Mouse (Mus musculus): ENCODE data around the gene Fam160b1. TPM values are rescaled to one million over a fixed set of nuclear protein-coding genes. Genes with fewer than 3 reads are reported as not detected.
A peak's percentile ranks its signal among the peaks of the same experiment; 100 is the strongest.

Fam160b1 gene
- polyA plus RNA-seq (2017; shearing (Covaris generic)) = 1 to 10 TPM; 8.1 to 8.7 TPM

GRCm38 (mm10) chr19:57360341-57361130, at the start of gene Fam160b1:
TSS of gene Fam160b1 (plus strand) at chr19:57360680.
- ATAC-seq = peak; percentile 63

- ATAC-seq = no peak
Observed at GRCm38 (mm10) chr19:57313226-57313625, 47.3 kb upstream of the Fam160b1 start.

- no peak for ATAC-seq
Observed at GRCm38 (mm10) chr19:57313891-57314345, 46.6 kb upstream of the Fam160b1 start.

GRCm38 (mm10) chr19:57314346-57315012, 46.0 kb upstream of the Fam160b1 start, which contains the start of gene Ablim1:
TSS of gene Ablim1 (minus strand) at chr19:57314919.
- ATAC-seq = no peak

GRCm38 (mm10) chr19:57315013-57315565, 45.4 kb upstream of the Fam160b1 start:
- no peak for ATAC-seq

GRCm38 (mm10) chr19:57316597-57316996, 43.9 kb upstream of the Fam160b1 start:
- no peak for ATAC-seq

- no peak for ATAC-seq
Observed at GRCm38 (mm10) chr19:57320656-57321382, 39.7 kb upstream of the Fam160b1 start.

GRCm38 (mm10) chr19:57321839-57322238, 38.6 kb upstream of the Fam160b1 start:
- no peak for ATAC-seq

GRCm38 (mm10) chr19:57322491-57322890, 38.0 kb upstream of the Fam160b1 start:
- no peak for ATAC-seq

GRCm38 (mm10) chr19:57323087-57323486, 37.4 kb upstream of the Fam160b1 start:
- no peak for ATAC-seq

- no peak for ATAC-seq
Observed at GRCm38 (mm10) chr19:57325748-57326300, 34.7 kb upstream of the Fam160b1 start.

GRCm38 (mm10) chr19:57327679-57328078, 32.8 kb upstream of the Fam160b1 start:
- peak; percentile 39 for ATAC-seq

- ATAC-seq = no peak
Observed at GRCm38 (mm10) chr19:57328269-57328668, 32.2 kb upstream of the Fam160b1 start.

- peak; percentile 58 for ATAC-seq
Observed at GRCm38 (mm10) chr19:57328792-57329191, 31.7 kb upstream of the Fam160b1 start.

- no peak for ATAC-seq
Observed at GRCm38 (mm10) chr19:57330309-57330708, 30.2 kb upstream of the Fam160b1 start.

GRCm38 (mm10) chr19:57331237-57331636, 29.2 kb upstream of the Fam160b1 start:
- no peak for ATAC-seq

GRCm38 (mm10) chr19:57333356-57333755, 27.1 kb upstream of the Fam160b1 start:
- ATAC-seq = no peak

GRCm38 (mm10) chr19:57335135-57335534, 25.3 kb upstream of the Fam160b1 start:
- no peak for ATAC-seq

- no peak for ATAC-seq
Observed at GRCm38 (mm10) chr19:57339281-57339864, 21.1 kb upstream of the Fam160b1 start.

- no peak for ATAC-seq
Observed at GRCm38 (mm10) chr19:57340900-57341742, 19.4 kb upstream of the Fam160b1 start.

GRCm38 (mm10) chr19:57343860-57344259, 16.6 kb upstream of the Fam160b1 start:
- peak; percentile 63 for ATAC-seq

Measured in CD4-positive, CD25-positive, alpha-beta regulatory T cell, adult 4 months (primary cell).